Mouse (Mus musculus): Measurements from ENCODE around the gene Satb2. TPM values are rescaled to one million over a fixed set of nuclear protein-coding genes. Genes with fewer than 3 reads are reported as not detected.

Satb2 gene
- total and polyA plus RNA-seq, 3 experiments = not detected

DNA sequence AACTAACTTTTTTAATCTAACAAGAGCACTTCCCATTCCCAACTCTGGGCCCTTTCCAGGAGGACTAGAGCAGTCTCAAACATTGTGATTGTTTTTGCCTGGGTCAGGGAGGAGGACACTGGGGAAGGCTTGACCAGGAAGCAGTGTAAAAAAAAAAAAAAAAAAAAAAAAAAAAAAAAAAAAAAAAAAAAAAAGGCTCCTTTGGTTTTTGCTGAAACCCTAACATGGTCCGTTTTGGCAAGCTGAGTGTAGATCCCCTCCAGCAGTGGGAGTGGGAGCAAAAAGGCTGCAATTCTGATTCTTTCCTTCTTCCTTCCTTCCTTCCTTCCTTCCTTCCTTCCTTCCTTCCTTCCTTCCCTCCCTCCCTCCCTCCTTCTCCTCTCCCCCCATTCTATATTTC, 3.1 kb upstream of the Satb2 start:
- no peak overlapping the region for H3K4me3 ChIP-seq (ENCODE audit: control insufficient read depth in 1 of 2, insufficient read depth in 1 of 2, low read depth in 2 of 2, low read length in 2 of 2)

DNA sequence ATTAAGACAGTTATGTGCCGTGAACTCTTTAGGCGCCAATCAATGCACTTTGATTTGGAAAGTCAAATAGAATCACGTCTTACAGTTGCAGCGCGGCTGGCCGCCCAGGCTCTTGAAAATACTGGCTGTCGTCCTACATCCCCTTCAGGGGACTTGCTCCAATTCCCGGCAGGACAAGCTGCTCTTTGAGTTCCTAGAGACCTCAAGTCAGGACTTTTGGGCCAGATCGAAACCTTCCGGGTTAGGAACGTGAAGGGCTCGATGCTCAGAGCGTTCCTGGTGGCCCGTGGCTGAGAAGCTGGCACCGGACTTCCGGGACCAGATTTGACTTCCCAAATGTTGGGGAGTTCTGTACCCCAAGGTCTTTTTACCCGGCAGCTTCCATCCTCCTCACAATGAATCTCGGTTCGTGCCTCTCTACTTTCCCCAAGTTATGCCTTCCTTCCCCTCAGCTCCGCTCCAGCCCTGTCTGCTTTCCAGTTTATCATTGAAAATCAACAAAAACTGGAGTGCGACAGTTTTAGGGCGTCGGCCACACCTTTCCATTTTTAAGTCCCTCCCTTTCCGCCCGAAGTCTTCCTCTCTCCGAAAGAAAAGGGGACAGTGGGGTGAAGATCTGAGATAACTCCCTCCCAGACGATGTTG, 2.3 kb upstream of the Satb2 start:
- Histone ChIP-seq H3K79me2 (ENCODE audit: control insufficient read depth, insufficient read depth, low read length, poor library complexity) (no peaks in the 10 kb centered on the region), H3K36me3 (ENCODE audit: control insufficient read depth in 1 of 2, insufficient read depth in 2 of 2, low read length in 2 of 2) (no peaks in the 10 kb centered on the region), H3K9me3 (replicated peaks; ENCODE audit: insufficient read depth, low read length) (no peaks in the 10 kb centered on the region), H3K27ac (ENCODE audit: control insufficient read depth, low read depth, low read length) (no peak overlapping the region), H3K27me3 (ENCODE audit: control insufficient read depth in 1 of 2, insufficient read depth in 2 of 2, low read length in 2 of 2) (no peaks in the 10 kb centered on the region), H3K9ac (ENCODE audit: control insufficient read depth, low read depth, low read length, poor library complexity, severe bottlenecking) (no peak overlapping the region), H3K4me1 (ENCODE audit: control insufficient read depth in 1 of 2, insufficient read depth in 2 of 2, low read length in 2 of 2) (no peaks in the 10 kb centered on the region), H3K4me3 (ENCODE audit: control insufficient read depth in 1 of 2, insufficient read depth in 1 of 2, low read depth in 2 of 2, low read length in 2 of 2) (no peak overlapping the region)
- DNase-seq (ENCODE audit: low read depth, low spot score) = no peak
- TF ChIP-seq TAL1 (IDR thresholded peaks at IDR 0.05; ENCODE audit: low read length) (no peak), NELFE (IDR thresholded peaks at IDR 0.05; ENCODE audit: low read depth, low read length) (no peak), USF1 (IDR thresholded peaks at IDR 0.05; ENCODE audit: low read depth, low read length) (no peak), MYC (IDR thresholded peaks at IDR 0.05; ENCODE audit: low read depth, low read length) (no peak), MAX (IDR thresholded peaks at IDR 0.05; ENCODE audit: low read length) (no peak), E2F4 (IDR thresholded peaks at IDR 0.05; ENCODE audit: borderline replicate concordance, low read depth, low read length) (no peak), ZKSCAN1 (IDR thresholded peaks at IDR 0.05; ENCODE audit: low read depth, low read length) (no peak), KAT2A (conservative IDR thresholded peaks at IDR 0.05; ENCODE audit: low read depth, low read length) (no peak), UBTF (IDR thresholded peaks at IDR 0.05; ENCODE audit: borderline replicate concordance, insufficient read depth, low read depth, low read length) (no peak)

More for the DNA sequence above, 3.1 kb upstream of the Satb2 start:
- DNase-seq (ENCODE audit: low read depth, low spot score) = no peak
- no peak overlapping the region for H3K27ac ChIP-seq (ENCODE audit: control insufficient read depth, low read depth, low read length)
- no peaks in the 10 kb centered on the region for H3K4me1 ChIP-seq (ENCODE audit: control insufficient read depth in 1 of 2, insufficient read depth in 2 of 2, low read length in 2 of 2)
- TF ChIP-seq ZC3H11A (IDR thresholded peaks at IDR 0.05; ENCODE audit: low read depth, low read length) (no peak), EP300 (IDR thresholded peaks at IDR 0.05; ENCODE audit: low read depth in 1 of 2, low read length in 2 of 2) (no peak), NRF1 (IDR thresholded peaks at IDR 0.05; ENCODE audit: insufficient read depth, low read depth, low read length, poor library complexity, severe bottlenecking) (no peak), JUND (IDR thresholded peaks at IDR 0.05; ENCODE audit: low read depth, low read length) (no peak), UBTF (IDR thresholded peaks at IDR 0.05; ENCODE audit: borderline replicate concordance, insufficient read depth, low read depth, low read length) (no peak), NELFE (IDR thresholded peaks at IDR 0.05; ENCODE audit: low read depth, low read length) (no peak), TCF12 (IDR thresholded peaks at IDR 0.05; ENCODE audit: low read depth, low read length) (no peak), CHD2 (IDR thresholded peaks at IDR 0.05; ENCODE audit: low read length) (no peak), CHD1 (IDR thresholded peaks at IDR 0.05; ENCODE audit: low read depth, low read length) (no peak), SMC3 (IDR thresholded peaks at IDR 0.05; ENCODE audit: low read depth, low read length) (no peak), USF1 (IDR thresholded peaks at IDR 0.05; ENCODE audit: low read depth, low read length) (no peak)
- H3K27me3 ChIP-seq (ENCODE audit: control insufficient read depth in 1 of 2, insufficient read depth in 2 of 2, low read length in 2 of 2) = no peaks in the 10 kb centered on the region
- H3K9me3 ChIP-seq (replicated peaks; ENCODE audit: insufficient read depth, low read length) = no peaks in the 10 kb centered on the region
- H3K79me2 ChIP-seq (ENCODE audit: control insufficient read depth, insufficient read depth, low read length, poor library complexity) = no peaks in the 10 kb centered on the region
- H3K9ac ChIP-seq (ENCODE audit: control insufficient read depth, low read depth, low read length, poor library complexity, severe bottlenecking) = no peak overlapping the region
- no peaks in the 10 kb centered on the region for H3K36me3 ChIP-seq (ENCODE audit: control insufficient read depth in 1 of 2, insufficient read depth in 2 of 2, low read length in 2 of 2)

Data from MEL (cell line).